Mouse (Mus musculus) ES-E14 (cell line): ENCODE data around the gene 3110082J24Rik. TPM values are rescaled to one million over a fixed set of nuclear protein-coding genes. Genes with fewer than 3 reads are reported as not detected.

ENCODE experiments used
- DNase-seq: peaks from one replicate; pipeline ENCODE4 v3.0.0-alpha.2; 2013; ENCODE audit warnings: low read depth, low spot score
- H3K27ac ChIP-seq: 2 replicates; pipeline ENCODE4 v1.5.1; 2012; ENCODE audit warnings: low read depth, mild to moderate bottlenecking, low read length, moderate library complexity, mixed read lengths; ENCODE audit not compliant: poor library complexity, insufficient read depth, severe bottlenecking
- H3K36me3 ChIP-seq: 2 replicates; pipeline ENCODE4 v1.6.1; 2012; ENCODE audit warnings: mild to moderate bottlenecking, low read length, moderate library complexity, mixed read lengths; ENCODE audit not compliant: control insufficient read depth, poor library complexity, insufficient read depth, severe bottlenecking
- H3K4me1 ChIP-seq, 2 experiments: fragments of 150-350 bp in 1 of 2; sonication (generic) in 1 of 2; 2 replicates each; pipeline ENCODE4 v1.6.1; 2012; ENCODE audit warnings: low read length in 2 of 2, mild to moderate bottlenecking in 1 of 2, mixed read lengths in 1 of 2; ENCODE audit not compliant: control insufficient read depth in 2 of 2, insufficient read depth in 2 of 2, poor library complexity in 1 of 2
- H3K4me3 ChIP-seq, 2 experiments: fragments of 150-350 bp in 1 of 2; sonication (generic) in 1 of 2; 2 replicates each; pipeline ENCODE4 v1.5.1; 2012; ENCODE audit warnings: low read length in 2 of 2, low read depth in 1 of 2, mild to moderate bottlenecking in 1 of 2, mixed read lengths in 1 of 2; ENCODE audit not compliant: insufficient read depth in 1 of 2, poor library complexity in 1 of 2, severe bottlenecking in 1 of 2
- H3K9ac ChIP-seq: 2 replicates; pipeline ENCODE4 v1.6.1; 2012; ENCODE audit warnings: low read depth, mild to moderate bottlenecking, low read length, mixed read lengths; ENCODE audit not compliant: poor library complexity, insufficient read depth, severe bottlenecking
- H3K9me3 ChIP-seq: fragments of 150-350 bp; sonication (generic); 2 replicates; pipeline ENCODE4 v1.6.1; 2012; ENCODE audit warnings: low read depth, mild to moderate bottlenecking, low read length; ENCODE audit not compliant: control insufficient read depth, insufficient read depth
- CHD2 ChIP-seq: IDR thresholded peaks from 2 replicates; pipeline ENCODE4 v1.6.1; 2014; ENCODE audit warnings: mild to moderate bottlenecking, low read depth, low read length, inconsistent platforms
- HCFC1 ChIP-seq: IDR thresholded peaks from 2 replicates; pipeline ENCODE4 v1.6.1; 2012; ENCODE audit warnings: low read length, inconsistent platforms, borderline replicate concordance; ENCODE audit not compliant: insufficient read depth
- MAFK ChIP-seq: IDR thresholded peaks from 2 replicates; pipeline ENCODE4 v1.6.1; 2014; ENCODE audit warnings: mild to moderate bottlenecking, low read depth, low read length, inconsistent platforms; ENCODE audit not compliant: insufficient read depth
- ZC3H11A ChIP-seq: IDR thresholded peaks from 2 replicates; pipeline ENCODE4 v1.6.1; 2012; ENCODE audit warnings: low read depth, mild to moderate bottlenecking, inconsistent platforms, low read length, borderline replicate concordance
- ZNF384 ChIP-seq: IDR thresholded peaks from 2 replicates; pipeline ENCODE4 v1.6.1; 2012; ENCODE audit warnings: low read depth, low read length, inconsistent platforms
- in situ Hi-C, 2 experiments: fragments of 600-800 bp; cut with MboI; formaldehyde crosslinking; loops; one replicate each; pipeline ENCODE4 v1.15.1; 2025; ENCODE audit warnings: low sequenced_read_pairs in 2 of 2, inconsistent platforms in 1 of 2; ENCODE audit not compliant: unreplicated experiment in 2 of 2
- total RNA-seq: library from RNA; depleted of rRNA; stranded (reverse); fragments of 300-350 nt; gene quantifications from 2 replicates; pipeline ENCODE4 v1.2.3, GENCODE M21; 2012

The 3110082J24Rik gene
- total RNA-seq, 1 experiment: not detected

GRCm38 (mm10) chr5:30113881-30114760 is 8.2 kb upstream of the 3110082J24Rik start:
- in situ Hi-C loops: no loop called here
- H3K27ac ChIP-seq: no peak overlapping the region
- DNase-seq: peak; percentile 65
- H3K36me3 ChIP-seq: peaks cover 6% of the 10 kb centered on the region
- peak overlapping the region; percentile 83 to 87 for H3K4me3 ChIP-seq
- peak; percentile 59; the same call in 1 of the 2 replicates for TF ChIP-seq HCFC1
- no peak for TF ChIP-seq CHD2
- peaks cover 0 to 10% of the 10 kb centered on the region in 2 experiments; a peak in 1 of 4 replicates for H3K4me1 ChIP-seq
- no peaks in the 10 kb centered on the region for H3K9me3 ChIP-seq
- peak overlapping the region; percentile 84 for H3K9ac ChIP-seq

DNA sequence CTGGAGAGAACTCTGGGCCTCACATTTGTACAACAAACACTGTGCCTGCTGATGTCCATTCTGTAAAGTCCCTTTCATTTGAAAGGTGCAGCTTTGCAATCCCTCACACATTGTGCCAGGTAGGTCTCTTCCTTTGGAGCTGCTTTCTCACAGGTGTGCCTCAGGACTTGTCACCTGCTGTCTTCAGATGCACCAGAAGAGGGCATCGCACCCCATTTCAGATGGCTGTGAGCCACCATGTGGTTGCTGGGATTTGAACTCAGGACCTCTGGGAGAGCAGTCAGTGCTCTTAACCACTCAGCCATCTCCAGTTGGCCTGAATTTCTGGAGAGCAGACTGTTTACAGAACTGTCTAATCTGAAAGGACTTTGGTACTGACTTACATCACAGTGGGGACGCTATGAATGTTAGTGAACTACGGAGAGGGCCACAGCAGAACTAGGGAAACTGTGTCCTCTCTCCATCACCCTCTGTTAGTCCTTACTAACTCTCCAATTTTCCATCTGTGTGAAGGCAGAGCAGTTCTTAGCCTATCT is 6.7 kb upstream of the 3110082J24Rik start:
- in situ Hi-C loops: no loop called here
- Histone ChIP-seq H3K4me1 (peaks cover 0 to 15% of the 10 kb centered on the region in 2 experiments; a peak in 1 of 4 replicates), H3K27ac (no peak overlapping the region), H3K9ac (no peak overlapping the region), H3K4me3 (no peak overlapping the region), H3K9me3 (no peaks in the 10 kb centered on the region), H3K36me3 (no peaks in the 10 kb centered on the region; the same call in 1 of the 2 replicates)
- TF ChIP-seq CHD2 (no peak), ZNF384 (no peak), ZC3H11A (no peak), HCFC1 (no peak), MAFK (no peak)
- DNase-seq: no peak

GRCm38 (mm10) chr5:30111771-30112170 is 5.9 kb upstream of the 3110082J24Rik start:
- DNase-seq: no peak
- H3K4me3 ChIP-seq: 0 out of 4 replicates have a peak overlapping the region, but pooled peaks of 1 of the 2 experiments have one; percentile 43
- no peak overlapping the region for H3K27ac ChIP-seq
- TF ChIP-seq CHD2: no peak
- TF ChIP-seq HCFC1: no peak
- TF ChIP-seq MAFK: no peak
- TF ChIP-seq ZNF384: no peak
- no peak for TF ChIP-seq ZC3H11A
- no peaks in the 10 kb centered on the region for H3K36me3 ChIP-seq
- in situ Hi-C loops: no loop called here
- H3K9ac ChIP-seq: no peak overlapping the region
- H3K9me3 ChIP-seq: no peaks in the 10 kb centered on the region
- peaks cover 0 to 21% of the 10 kb centered on the region in 2 experiments; a peak in 3 of 4 replicates for H3K4me1 ChIP-seq

DNA sequence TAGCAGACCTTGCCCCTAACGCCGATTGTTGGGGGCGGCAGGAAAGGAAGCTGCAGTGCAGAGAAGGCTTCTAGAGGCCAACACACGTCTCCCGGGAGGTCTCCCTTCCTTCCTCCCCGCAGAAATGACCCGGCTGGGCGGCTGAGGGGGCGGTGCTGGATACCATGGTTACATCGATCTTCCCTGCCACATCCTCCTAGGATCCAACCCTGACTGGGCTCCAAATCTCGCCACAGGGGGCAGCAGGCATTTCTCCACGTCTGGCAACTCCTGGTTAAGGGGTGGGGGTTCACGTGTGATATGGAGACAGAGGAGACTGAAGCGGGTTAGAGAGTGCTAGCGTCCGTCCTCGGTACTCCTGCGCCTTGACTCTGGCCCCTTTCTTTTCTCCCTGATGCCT is 5.2 kb upstream of the 3110082J24Rik start:
- Histone ChIP-seq H3K36me3 (no peaks in the 10 kb centered on the region), H3K4me1 (peaks cover 0 to 24% of the 10 kb centered on the region in 2 experiments; a peak in 3 of 4 replicates), H3K4me3 (peak overlapping the region; percentile 8 to 43; a peak in 2 of 4 replicates), H3K27ac (no peak overlapping the region), H3K9me3 (no peaks in the 10 kb centered on the region), H3K9ac (no peak overlapping the region)
- TF ChIP-seq HCFC1 (no peak), CHD2 (no peak), ZNF384 (no peak), MAFK (no peak), ZC3H11A (no peak)
- peak; percentile 60 for DNase-seq
- in situ Hi-C loops: no loop called here
